Mouse (Mus musculus) heart, embryonic 12.5 days (tissue): ENCODE data around the gene Banf1. TPM values are rescaled to one million over a fixed set of nuclear protein-coding genes. Genes with fewer than 3 reads are reported as not detected.
"Not testable (repeated sequence)": the region's sequence is repeated elsewhere in the genome, so short reads cannot be mapped to it uniquely, and the experiment has no call there.

Experiments
- ATAC-seq: fragments of 200-750 bp; cut with Nextera tagmentation; 2 replicates; pipeline ENCODE4 v1.8.0; 2017; ENCODE audit warnings: moderate TSS enrichment, moderate library complexity; ENCODE audit not compliant: insufficient number of reproducible peaks, low FRiP score
- H3K27ac ChIP-seq: fragments of 300-500 bp; sonication (generic); 2 replicates; pipeline ENCODE4 v1.5.1; 2016; ENCODE audit warnings: mild to moderate bottlenecking, moderate library complexity; ENCODE audit not compliant: poor library complexity, severe bottlenecking
- H3K27me3 ChIP-seq: fragments of 300-500 bp; sonication (generic); replicated peaks from 2 replicates; pipeline ENCODE4 v1.6.1; 2016; ENCODE audit warnings: mild to moderate bottlenecking, moderate library complexity
- H3K36me3 ChIP-seq: fragments of 300-500 bp; sonication (generic); 2 replicates; pipeline ENCODE4 v1.6.1; 2016; ENCODE audit warnings: mild to moderate bottlenecking, moderate library complexity
- H3K4me1 ChIP-seq: fragments of 300-500 bp; sonication (generic); replicated peaks from 2 replicates; pipeline ENCODE4 v1.6.1; 2016; ENCODE audit warnings: mild to moderate bottlenecking
- H3K4me2 ChIP-seq: fragments of 300-500 bp; sonication (generic); 2 replicates; pipeline ENCODE4 v1.6.1; 2016; ENCODE audit warnings: mild to moderate bottlenecking, moderate library complexity
- H3K4me3 ChIP-seq: fragments of 300-500 bp; sonication (generic); 2 replicates; pipeline ENCODE4 v1.5.1; 2016; ENCODE audit warnings: mild to moderate bottlenecking
- H3K9ac ChIP-seq: fragments of 300-500 bp; sonication (generic); 2 replicates; pipeline ENCODE4 v1.6.1; 2016; ENCODE audit warnings: mild to moderate bottlenecking, moderate library complexity
- H3K9me3 ChIP-seq: fragments of 300-500 bp; sonication (generic); replicated peaks from 2 replicates; pipeline ENCODE4 v1.6.1; 2016; ENCODE audit warnings: mild to moderate bottlenecking, moderate library complexity
- WGBS: fragments of 180-500 bp; shearing (Covaris S2); methylation state at CpG from one replicate; pipeline ENCODE4 v1.1.7; 2016; 5-methylcytosine and 5-hydroxymethylcytosine counted together
- polyA plus RNA-seq: library from polyadenylated mRNA; unstranded; fragments of >200 nt; fragmentation: Nextera tagmentation; extraction: Ambion mirVana; gene quantifications from 2 replicates; pipeline ENCODE4 v1.2.1, GENCODE M21; 2016

Gene Banf1
- polyA plus RNA-seq, 1 experiment from 2014 or later: 410 TPM

- H3K36me3 ChIP-seq: peaks cover 62% of the 10 kb centered on the region
- no peaks in the 10 kb centered on the region for H3K4me1 ChIP-seq
- H3K9ac ChIP-seq: no peak overlapping the region
- H3K27me3 ChIP-seq: no peaks in the 10 kb centered on the region
- H3K4me2 ChIP-seq: no peak overlapping the region
- ATAC-seq: no peak
- H3K4me3 ChIP-seq: no peak overlapping the region
- H3K9me3 ChIP-seq: no peaks in the 10 kb centered on the region
- no peak overlapping the region for H3K27ac ChIP-seq
- WGBS: 54% methylated on average over 4 of the region's 4 CpGs
These were observed 7.2 kb upstream of the Banf1 start for GRCm38 (mm10) chr19:5374177-5374576.

- Histone ChIP-seq H3K27ac (no peak overlapping the region), H3K4me3 (no peak overlapping the region), H3K4me2 (no peak overlapping the region), H3K9ac (no peak overlapping the region), H3K36me3 (peaks cover 60% of the 10 kb centered on the region), H3K9me3 (no peaks in the 10 kb centered on the region), H3K27me3 (no peaks in the 10 kb centered on the region), H3K4me1 (peaks cover 9% of the 10 kb centered on the region)
- ATAC-seq: no peak
- 89% methylated on average over 7 of the region's 7 CpGs for whole genome bisulfite sequencing
These were observed 5.8 kb upstream of the Banf1 start for GRCm38 (mm10) chr19:5372724-5373123.

GRCm38 (mm10) chr19:5370932-5371331, 4.0 kb upstream of the Banf1 start:
- Histone ChIP-seq H3K4me1 (peaks cover 13% of the 10 kb centered on the region), H3K4me2 (no peak overlapping the region), H3K9ac (no peak overlapping the region), H3K27me3 (no peaks in the 10 kb centered on the region), H3K4me3 (no peak overlapping the region), H3K27ac (no peak overlapping the region), H3K36me3 (peaks cover 51% of the 10 kb centered on the region), H3K9me3 (no peaks in the 10 kb centered on the region)
- WGBS: 85% methylated on average over 3 of the region's 3 CpGs
- ATAC-seq: no peak

GRCm38 (mm10) chr19:5367455-5367854, 487 bp upstream of the Banf1 start:
- no peaks in the 10 kb centered on the region for H3K27me3 ChIP-seq
- H3K4me2 ChIP-seq: peak overlapping the region; percentile 97
- WGBS: 9% methylated on average over 11 of the region's 11 CpGs
- H3K9me3 ChIP-seq: no peaks in the 10 kb centered on the region
- H3K9ac ChIP-seq: peak overlapping the region; percentile 87
- ATAC-seq: no peak
- peak overlapping the region; percentile 99 for H3K4me3 ChIP-seq
- H3K27ac ChIP-seq: peak overlapping the region; percentile 98
- peaks cover 63% of the 10 kb centered on the region for H3K36me3 ChIP-seq
- peaks cover 19% of the 10 kb centered on the region for H3K4me1 ChIP-seq

- ATAC-seq: peak; percentile 94
- H3K9ac ChIP-seq: peak within 1 kb of the TSS; percentile 87
- H3K36me3 ChIP-seq: peaks cover 53% of the 10 kb centered on the region
- peak within 1 kb of the TSS; percentile 99 for H3K4me3 ChIP-seq
- peak within 1 kb of the TSS; percentile 97 for H3K4me2 ChIP-seq
- under 1% methylated on average over 88 of the region's 92 CpGs for WGBS
- no peaks in the 10 kb centered on the region for H3K9me3 ChIP-seq
- H3K27me3 ChIP-seq: no peaks in the 10 kb centered on the region
- H3K27ac ChIP-seq: peak within 1 kb of the TSS; percentile 98
- H3K4me1 ChIP-seq: peaks cover 23% of the 10 kb centered on the region
These were observed 554 bp downstream of the Banf1 start, which contains the start of gene Eif1ad for GRCm38 (mm10) chr19:5366175-5367052. TSS of gene Eif1ad (plus strand) at chr19:5366741.

GRCm38 (mm10) chr19:5365751-5366150, 1.2 kb downstream of the Banf1 start:
- Histone ChIP-seq H3K36me3 (peaks cover 49% of the 10 kb centered on the region), H3K27ac (peak overlapping the region; percentile 98), H3K9ac (peak overlapping the region; percentile 87), H3K4me3 (peak overlapping the region; percentile 99), H3K27me3 (no peaks in the 10 kb centered on the region), H3K9me3 (no peaks in the 10 kb centered on the region), H3K4me1 (peaks cover 23% of the 10 kb centered on the region), H3K4me2 (peak overlapping the region; percentile 97)
- no peak for ATAC-seq
- WGBS: 16% methylated on average over 11 of the region's 11 CpGs

GRCm38 (mm10) chr19:5364124-5364523, 2.8 kb downstream of the Banf1 start:
- no peak overlapping the region for H3K4me3 ChIP-seq
- H3K9ac ChIP-seq: no peak overlapping the region
- no peak overlapping the region for H3K4me2 ChIP-seq
- no peaks in the 10 kb centered on the region for H3K9me3 ChIP-seq
- peaks cover 23% of the 10 kb centered on the region for H3K4me1 ChIP-seq
- 91% methylated on average over 2 of the region's 2 CpGs for WGBS
- H3K27ac ChIP-seq: no peak overlapping the region
- H3K36me3 ChIP-seq: peaks cover 33% of the 10 kb centered on the region
- H3K27me3 ChIP-seq: no peaks in the 10 kb centered on the region
- ATAC-seq: no peak

- H3K4me3 ChIP-seq: no peak overlapping the region
- no peaks in the 10 kb centered on the region for H3K9me3 ChIP-seq
- ATAC-seq: no peak
- peaks cover 11% of the 10 kb centered on the region for H3K4me1 ChIP-seq
- H3K9ac ChIP-seq: no peak overlapping the region
- H3K27me3 ChIP-seq: no peaks in the 10 kb centered on the region
- 79% methylated on average over 2 of the region's 2 CpGs for WGBS
- no peak overlapping the region for H3K27ac ChIP-seq
- peaks cover 21% of the 10 kb centered on the region for H3K36me3 ChIP-seq
- H3K4me2 ChIP-seq: no peak overlapping the region
These were observed 4.8 kb downstream of the Banf1 start for GRCm38 (mm10) chr19:5362186-5362585.

GRCm38 (mm10) chr19:5356080-5356479, 10.9 kb downstream of the Banf1 start:
- no peaks in the 10 kb centered on the region for H3K27me3 ChIP-seq
- WGBS: no CpG with 5 or more reads among the region's 1 CpGs
- H3K9ac ChIP-seq: no peak overlapping the region
- H3K4me3 ChIP-seq: no peak overlapping the region
- no peak overlapping the region for H3K4me2 ChIP-seq
- H3K4me1 ChIP-seq: no peaks in the 10 kb centered on the region
- no peaks in the 10 kb centered on the region for H3K36me3 ChIP-seq
- no peaks in the 10 kb centered on the region for H3K9me3 ChIP-seq
- no peak for ATAC-seq
- no peak overlapping the region for H3K27ac ChIP-seq

- Histone ChIP-seq H3K4me2 (no peak overlapping the region), H3K4me1 (peaks cover 7% of the 10 kb centered on the region), H3K4me3 (no peak overlapping the region), H3K9me3 (no peaks in the 10 kb centered on the region), H3K36me3 (no peaks in the 10 kb centered on the region), H3K9ac (no peak overlapping the region), H3K27me3 (peaks cover 3% of the 10 kb centered on the region; the same call in 1 of the 2 replicates), H3K27ac (no peak overlapping the region)
- 80% methylated on average over 2 of the region's 2 CpGs for whole genome bisulfite sequencing
- ATAC-seq: no peak
These were observed 13.4 kb downstream of the Banf1 start for GRCm38 (mm10) chr19:5353609-5354008.

- Histone ChIP-seq H3K4me1 (peaks cover 16% of the 10 kb centered on the region), H3K9ac (peak within 1 kb of the TSS; percentile 74), H3K4me2 (peak within 1 kb of the TSS; percentile 90), H3K4me3 (peak within 1 kb of the TSS; percentile 52)
- not testable (repeated sequence) for H3K36me3 ChIP-seq, H3K27ac ChIP-seq, H3K27me3 ChIP-seq, H3K9me3 ChIP-seq, ATAC-seq
- 67% methylated on average over 6 of the region's 6 CpGs for WGBS
These were observed 17.5 kb downstream of the Banf1 start, which contains the start of gene Cst6 for GRCm38 (mm10) chr19:5349502-5349873. TSS of gene Cst6 (minus strand) at chr19:5349574.
